Mouse (Mus musculus) heart, adult 2 months (tissue): Measurements from ENCODE around the gene S100a3.

Experiments
- CTCF ChIP-seq: fragments of 200-600 bp; IDR thresholded peaks from 2 replicates; pipeline ENCODE4 v1.8.1; 2022; ENCODE audit warnings: antibody characterized with exemption, mild to moderate bottlenecking, moderate library complexity
- POLR2A ChIP-seq: fragments of 200-500 bp; IDR thresholded peaks from 2 replicates; pipeline ENCODE4 v1.6.1; 2011; ENCODE audit warnings: mild to moderate bottlenecking, low read depth, low read length, control low read depth; ENCODE audit not compliant: insufficient read depth

DNA sequence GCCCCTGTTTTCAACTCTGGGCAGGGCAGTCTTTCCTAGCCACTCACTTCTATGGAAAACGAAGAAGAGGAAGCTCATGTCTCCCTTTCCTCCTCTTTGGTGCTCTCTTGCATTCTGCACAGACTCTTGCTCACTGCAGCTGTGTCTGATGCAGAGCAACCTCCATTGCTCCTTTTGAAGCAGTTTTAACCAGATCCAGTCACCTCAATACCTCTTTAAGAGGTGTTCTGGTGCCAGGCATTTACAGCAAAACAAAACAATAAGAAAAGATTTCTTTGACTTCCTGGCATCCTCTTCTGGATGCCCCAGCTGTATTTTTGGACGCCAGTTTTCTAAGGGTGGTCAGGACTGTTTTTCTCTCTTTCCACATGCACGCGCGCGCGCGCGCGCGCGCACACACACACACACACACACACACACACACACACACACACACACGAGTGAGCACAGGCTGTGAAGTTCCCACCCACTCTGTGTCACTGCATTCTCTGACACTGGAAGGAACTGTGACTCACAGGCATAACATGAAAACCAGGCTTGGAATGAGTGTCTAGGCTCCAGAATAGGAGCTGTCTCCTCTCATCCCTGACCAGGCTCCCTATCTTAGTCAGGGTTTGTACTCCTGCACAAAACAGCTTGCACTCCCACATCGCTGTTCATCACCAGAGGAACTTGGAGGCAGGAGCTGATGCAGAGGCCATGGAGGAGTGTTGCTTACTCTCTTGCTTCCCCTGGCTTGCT, 27.2 kb downstream of the S100a3 start:
- TF ChIP-seq POLR2A, result no peak
- no peak for TF ChIP-seq CTCF
